Comparison of ENCODE assay signal across 15 mouse cellular contexts in genomic region chr17:21504524-21504923, GRCm38 (mm10). TPM values are rescaled to one million over a fixed set of nuclear protein-coding genes. Genes with fewer than 3 reads are reported as not detected.
A peak's percentile ranks its signal among the peaks of the same experiment; 100 is the strongest.
DNase-seq lines count a peak whose midpoint lies in the region; ATAC-seq and TF ChIP-seq lines count a peak whose summit lies in the region.
"Had no signal": no experiment of that assay in that cellular context is flagged by ENCODE, and none has a peak within 500 bp of the region (broad histone marks: within the 10 kb centered on the region; RNA-seq: fewer than 3 reads in every experiment).

No protein-coding gene starts in this region.

- H3K36me3 ChIP-seq in hindbrain, embryonic 10.5 days, result peaks cover 33% of the 10 kb centered on the region

- no peak overlapping the region for H3K27ac ChIP-seq in left cerebral cortex, adult 2 months
- H3K27ac ChIP-seq in hindbrain, embryonic 10.5 days, result no peak overlapping the region
- H3K27ac ChIP-seq: forebrain, embryonic 13.5 days; hindbrain, embryonic 13.5 days had no signal

- H3K9me3 ChIP-seq in hindbrain, embryonic 10.5 days, result no peaks in the 10 kb centered on the region
- H3K9me3 ChIP-seq: forebrain, embryonic 13.5 days; heart, embryonic 12.5 days; hindbrain, embryonic 13.5 days had no signal

- H3K4me3 ChIP-seq in left cerebral cortex, adult 2 months, result no peak overlapping the region
- H3K4me3 ChIP-seq in hindbrain, embryonic 10.5 days, result no peak overlapping the region
- H3K4me3 ChIP-seq: forebrain, embryonic 13.5 days; heart, embryonic 12.5 days; hindbrain, embryonic 13.5 days had no signal

- no peak for DNase-seq in left cerebral cortex, adult 2 months (ENCODE audit: extremely low spot score in 1 of 2, low spot score in 2 of 2)
- no peak for DNase-seq in left cerebral cortex, adult 11 months (ENCODE audit: low spot score)
- DNase-seq in A20 (ENCODE audit: low read depth, low spot score) (peak; percentile 32), MEL-GATA-1-ER (ENCODE audit: extremely low read depth, low read depth) (peak; percentile 6)
- DNase-seq in adrenal gland, postnatal 25 days, result no peak
- no peak for DNase-seq in hindbrain, embryonic 10.5 days (ENCODE audit: low spot score)
- DNase-seq: cerebellum, postnatal 14 days; lung, postnatal 10 days; right cerebral cortex, postnatal 14 days; thymus, postnatal 14 days had no signal

- intact Hi-C loops in left cerebral cortex, adult 2 months (cut with DNase I), result no loop called here

- 97% methylated on average over 1 of the region's 1 CpGs for WGBS in hindbrain, embryonic 10.5 days

- H3K27me3 ChIP-seq in hindbrain, embryonic 10.5 days (ENCODE audit: insufficient read depth, poor library complexity, severe bottlenecking), result no peaks in the 10 kb centered on the region
- H3K27me3 ChIP-seq: forebrain, embryonic 13.5 days; heart, embryonic 12.5 days; hindbrain, embryonic 13.5 days had no signal

- H3K4me1 ChIP-seq in hindbrain, embryonic 10.5 days (replicated peaks), result no peaks in the 10 kb centered on the region
- H3K4me1 ChIP-seq: forebrain, embryonic 13.5 days; heart, embryonic 12.5 days; hindbrain, embryonic 13.5 days had no signal

- peak; percentile 89 for ATAC-seq in megakaryocyte progenitor cell, adult 5-6 weeks (replicated peaks; ENCODE audit: poor library complexity)
- ATAC-seq: forebrain, embryonic 13.5 days; midbrain, embryonic 16.5 days had no signal

- TF ChIP-seq CTCF in left cerebral cortex, adult 2 months (IDR thresholded peaks at IDR 0.05), result peak; percentile 30

RNA-seq across cellular contexts. Expression of gene Zfp53, which starts 15.7 kb away (rescaled TPM):
- total RNA-seq in left cerebral cortex, adult 2 months (2021), result 1 to 10 TPM; 4.0 to 5.1 TPM
- 14.5 and 18.7 TPM in 2 replicates for total RNA-seq in megakaryocyte progenitor cell, adult 5-6 weeks (2015)
- 11.6 and 13.9 TPM in 2 replicates for total RNA-seq in megakaryocyte progenitor cell, adult 5-6 weeks (2017)
- 4.7 and 5.4 TPM in 2 replicates for total RNA-seq in adrenal gland, postnatal 25 days (2021)
- polyA plus RNA-seq in hindbrain, embryonic 10.5 days (2016; fragmentation: Nextera tagmentation; extraction: Ambion mirVana), result 6.3 and 9.6 TPM in 2 replicates

RNA-seq across cellular contexts. Expression of gene Zfp52, which starts 30.8 kb away (rescaled TPM):
- 1 to 10 TPM; 6.5 to 6.8 TPM for total RNA-seq in left cerebral cortex, adult 2 months (2021)
- total RNA-seq in megakaryocyte progenitor cell, adult 5-6 weeks (2015), result 32.2 and 33.6 TPM in 2 replicates
- 25.4 and 42.3 TPM in 2 replicates for total RNA-seq in megakaryocyte progenitor cell, adult 5-6 weeks (2017)
- 30.4 and 31.9 TPM in 2 replicates for total RNA-seq in adrenal gland, postnatal 25 days (2021)
- polyA plus RNA-seq in hindbrain, embryonic 10.5 days (2016; fragmentation: Nextera tagmentation; extraction: Ambion mirVana), result 1.5 and 2.0 TPM in 2 replicates

RNA-seq across cellular contexts. Expression of gene Zfp51, which starts 54.4 kb away (rescaled TPM):
- 1 to 10 TPM; 4.0 to 4.6 TPM for total RNA-seq in left cerebral cortex, adult 2 months (2021)
- total RNA-seq in megakaryocyte progenitor cell, adult 5-6 weeks (2015), result 16.9 and 22.8 TPM in 2 replicates
- total RNA-seq in megakaryocyte progenitor cell, adult 5-6 weeks (2017), result 10.9 and 13.2 TPM in 2 replicates
- total RNA-seq in adrenal gland, postnatal 25 days (2021), result 8.7 and 8.8 TPM in 2 replicates
- 11.6 and 14.9 TPM in 2 replicates for polyA plus RNA-seq in hindbrain, embryonic 10.5 days (2016; fragmentation: Nextera tagmentation; extraction: Ambion mirVana)

Comparison
In these comparisons a context has a peak if more than half of its experiments do, and no peak if none do; other contexts are left out.
1. DNase-seq: peak in A20 (single experiment) and MEL-GATA-1-ER (single experiment); none in left cerebral cortex, adult 2 months (0 of 2), left cerebral cortex, adult 11 months (single experiment), adrenal gland, postnatal 25 days (single experiment) and hindbrain, embryonic 10.5 days (single experiment).